Mouse (Mus musculus): ENCODE data around the gene Prkcz. TPM values are rescaled to one million over a fixed set of nuclear protein-coding genes. Genes with fewer than 3 reads are reported as not detected.

The Prkcz gene
- polyA plus RNA-seq, 1 experiment from 2014 or later: 16.8 TPM

GRCm38 (mm10) chr4:155215773-155216630, 145.2 kb downstream of the Prkcz start:
- Histone ChIP-seq H3K27ac (0 out of 2 replicates have a peak overlapping the region, but pooled peaks have one; percentile 27), H3K4me1 (peaks cover 96% of the 10 kb centered on the region), H3K36me3 (replicated peaks) (peaks cover 39% of the 10 kb centered on the region), H3K27me3 (ENCODE audit: poor library complexity, severe bottlenecking) (no peaks in the 10 kb centered on the region), H3K4me3 (0 out of 2 replicates have a peak overlapping the region, but pooled peaks have one; percentile 1), H3K9me3 (no peaks in the 10 kb centered on the region; the same call in 1 of the 2 replicates)
- WGBS: 77% methylated on average over 12 of the region's 12 CpGs
- DNase-seq (ENCODE audit: extremely low spot score, low spot score): no peak

- Histone ChIP-seq H3K4me3 (no peak overlapping the region), H3K4me1 (peaks cover 92% of the 10 kb centered on the region), H3K27ac (peak overlapping the region; percentile 42; the same call in 1 of the 2 replicates), H3K9me3 (no peaks in the 10 kb centered on the region; the same call in 1 of the 2 replicates), H3K36me3 (replicated peaks) (peaks cover 47% of the 10 kb centered on the region), H3K27me3 (ENCODE audit: poor library complexity, severe bottlenecking) (no peaks in the 10 kb centered on the region)
- no peak for DNase-seq (ENCODE audit: extremely low spot score, low spot score)
- 75% methylated on average over 9 of the region's 9 CpGs for WGBS
These were observed 146.0 kb downstream of the Prkcz start for GRCm38 (mm10) chr4:155215203-155215602.

- Histone ChIP-seq H3K9me3 (no peaks in the 10 kb centered on the region; the same call in 1 of the 2 replicates), H3K27ac (peak overlapping the region; percentile 42; the same call in 1 of the 2 replicates), H3K36me3 (replicated peaks) (peaks cover 51% of the 10 kb centered on the region), H3K27me3 (ENCODE audit: poor library complexity, severe bottlenecking) (no peaks in the 10 kb centered on the region), H3K4me3 (peak overlapping the region; percentile 9; the same call in 1 of the 2 replicates), H3K4me1 (peaks cover 91% of the 10 kb centered on the region)
- WGBS: 82% methylated on average over 10 of the region's 10 CpGs
- DNase-seq (ENCODE audit: extremely low spot score, low spot score): no peak
These were observed 146.4 kb downstream of the Prkcz start for GRCm38 (mm10) chr4:155214793-155215192.

- H3K27me3 ChIP-seq (ENCODE audit: poor library complexity, severe bottlenecking): no peaks in the 10 kb centered on the region
- H3K4me3 ChIP-seq: peak overlapping the region; percentile 9; the same call in 1 of the 2 replicates
- peaks cover 51% of the 10 kb centered on the region for H3K36me3 ChIP-seq (replicated peaks)
- H3K27ac ChIP-seq: peak overlapping the region; percentile 42
- H3K9me3 ChIP-seq: no peaks in the 10 kb centered on the region; the same call in 1 of the 2 replicates
- 76% methylated on average over 6 of the region's 6 CpGs for WGBS
- H3K4me1 ChIP-seq: peaks cover 91% of the 10 kb centered on the region
- DNase-seq (ENCODE audit: extremely low spot score, low spot score): no peak
These were observed 147.0 kb downstream of the Prkcz start for GRCm38 (mm10) chr4:155214188-155214587.

- H3K36me3 ChIP-seq (replicated peaks): peaks cover 47% of the 10 kb centered on the region
- 79% methylated on average over 6 of the region's 6 CpGs for WGBS
- DNase-seq (ENCODE audit: extremely low spot score, low spot score): no peak
These were observed 147.5 kb downstream of the Prkcz start for GRCm38 (mm10) chr4:155213752-155214054.

GRCm38 (mm10) chr4:155213052-155213751, 148.0 kb downstream of the Prkcz start:
- Histone ChIP-seq H3K27me3 (ENCODE audit: poor library complexity, severe bottlenecking) (no peaks in the 10 kb centered on the region), H3K36me3 (replicated peaks) (peaks cover 42% of the 10 kb centered on the region), H3K4me3 (peak overlapping the region; percentile 0; the same call in 1 of the 2 replicates), H3K27ac (no peak overlapping the region), H3K4me1 (peaks cover 91% of the 10 kb centered on the region), H3K9me3 (no peaks in the 10 kb centered on the region; the same call in 1 of the 2 replicates)
- no peak for DNase-seq (ENCODE audit: extremely low spot score, low spot score)
- 63% methylated on average over 9 of the region's 9 CpGs for WGBS

More at GRCm38 (mm10) chr4:155213752-155214054, 147.5 kb downstream of the Prkcz start:
- peak overlapping the region; percentile 0; the same call in 1 of the 2 replicates for H3K4me3 ChIP-seq
- no peaks in the 10 kb centered on the region for H3K27me3 ChIP-seq (ENCODE audit: poor library complexity, severe bottlenecking)
- H3K9me3 ChIP-seq: no peaks in the 10 kb centered on the region; the same call in 1 of the 2 replicates
- H3K27ac ChIP-seq: peak overlapping the region; percentile 42; the same call in 1 of the 2 replicates
- peaks cover 91% of the 10 kb centered on the region for H3K4me1 ChIP-seq

Other genes starting within 250 kb of the Prkcz start
- gene Ski, start 138.8 kb downstream of the Prkcz start, polyA plus RNA-seq (2016; fragmentation: Nextera tagmentation; extraction: Ambion mirVana): 8.6 and 9.7 TPM in 2 replicates
- gene Faap20, start 111.6 kb downstream of the Prkcz start, polyA plus RNA-seq (2016; fragmentation: Nextera tagmentation; extraction: Ambion mirVana): 108 and 110 TPM in 2 replicates
- not detected in 2 replicates for gene Gabrd, start 36.8 kb upstream of the Prkcz start, polyA plus RNA-seq (2016; fragmentation: Nextera tagmentation; extraction: Ambion mirVana)
- gene Cfap74, start 47.8 kb upstream of the Prkcz start, polyA plus RNA-seq (2016; fragmentation: Nextera tagmentation; extraction: Ambion mirVana): 10.7 and 10.8 TPM in 2 replicates
- not detected in 2 replicates for gene Tmem52, start 107.8 kb upstream of the Prkcz start, polyA plus RNA-seq (2016; fragmentation: Nextera tagmentation; extraction: Ambion mirVana)
- gene Gnb1, start 130.0 kb upstream of the Prkcz start, polyA plus RNA-seq (2016; fragmentation: Nextera tagmentation; extraction: Ambion mirVana): 607 and 643 TPM in 2 replicates
- gene Nadk, start 201.0 kb upstream of the Prkcz start, polyA plus RNA-seq (2016; fragmentation: Nextera tagmentation; extraction: Ambion mirVana): 118 and 122 TPM in 2 replicates
- gene Slc35e2, start 240.1 kb upstream of the Prkcz start, polyA plus RNA-seq (2016; fragmentation: Nextera tagmentation; extraction: Ambion mirVana): 10.7 and 12.9 TPM in 2 replicates